Mouse (Mus musculus) liver, postnatal 0 days (tissue): Measurements from ENCODE around the gene Ccer2. TPM values are rescaled to one million over a fixed set of nuclear protein-coding genes. Genes with fewer than 3 reads are reported as not detected.

Source experiments
- ATAC-seq: fragments of 200-750 bp; cut with Nextera tagmentation; 2 replicates; pipeline ENCODE4 v1.8.0; 2017; ENCODE audit warnings: mild to moderate bottlenecking, moderate library complexity
- DNase-seq: peaks from one replicate; pipeline ENCODE4 v3.0.0-alpha.2; 2016
- H3K27ac ChIP-seq: fragments of 300-500 bp; sonication (generic); 2 replicates; pipeline ENCODE4 v1.5.1; 2014; ENCODE audit warnings: antibody characterized with exemption, moderate library complexity, mild to moderate bottlenecking, low read depth
- H3K27me3 ChIP-seq: fragments of 300-500 bp; sonication (generic); 2 replicates; pipeline ENCODE4 v1.6.1; 2014; ENCODE audit warnings: low read length, control low read depth, mixed read lengths; ENCODE audit not compliant: insufficient read depth
- H3K36me3 ChIP-seq: fragments of 300-500 bp; sonication (generic); replicated peaks from 2 replicates; pipeline ENCODE4 v1.6.1; 2014; ENCODE audit warnings: mild to moderate bottlenecking, control low read depth, low read length, moderate library complexity, mixed read lengths; ENCODE audit not compliant: insufficient read depth
- H3K4me1 ChIP-seq: fragments of 300-500 bp; sonication (generic); 2 replicates; pipeline ENCODE4 v1.6.1; 2014; ENCODE audit warnings: antibody characterized with exemption, mild to moderate bottlenecking, control low read depth; ENCODE audit not compliant: insufficient read depth
- H3K4me2 ChIP-seq: fragments of 300-500 bp; sonication (generic); 2 replicates; pipeline ENCODE4 v1.6.1; 2014; ENCODE audit warnings: low read depth, mild to moderate bottlenecking, low read length, moderate library complexity, mixed read lengths
- H3K4me3 ChIP-seq: fragments of 300-500 bp; sonication (generic); 2 replicates; pipeline ENCODE4 v1.5.1; 2014; ENCODE audit warnings: low read depth, low read length
- H3K9ac ChIP-seq: fragments of 300-500 bp; sonication (generic); replicated peaks from 2 replicates; pipeline ENCODE4 v1.6.1; 2014; ENCODE audit warnings: mild to moderate bottlenecking, moderate library complexity
- H3K9me3 ChIP-seq: fragments of 300-500 bp; sonication (generic); 2 replicates; pipeline ENCODE4 v1.6.1; 2016; ENCODE audit warnings: mild to moderate bottlenecking, control low read depth, low read length, mixed read lengths
- CTCF ChIP-seq: sonication (generic); IDR thresholded peaks from 2 replicates; pipeline ENCODE4 v1.5.1; 2016; ENCODE audit warnings: antibody characterized with exemption, low read depth
- EP300 ChIP-seq: IDR thresholded peaks from 2 replicates; pipeline ENCODE4 v1.6.1; 2016; ENCODE audit warnings: antibody characterized with exemption, low read depth, mild to moderate bottlenecking
- WGBS: fragments of 180-500 bp; shearing (Covaris S2); extraction: QIAGEN DNeasy Blood & Tissue Kit; methylation state at CpG from one replicate; pipeline ENCODE4 v1.1.7; 2014; ENCODE audit not compliant: insufficient replicate concordance; 5-methylcytosine and 5-hydroxymethylcytosine counted together
- polyA plus RNA-seq: library from polyadenylated mRNA; unstranded; fragments of >200 nt; fragmentation: Nextera tagmentation; extraction: Ambion mirVana; gene quantifications from 2 replicates; pipeline ENCODE4 v1.2.1, GENCODE M21; 2015

The Ccer2 gene
- polyA plus RNA-seq, 1 experiment from 2014 or later = not detected

DNA sequence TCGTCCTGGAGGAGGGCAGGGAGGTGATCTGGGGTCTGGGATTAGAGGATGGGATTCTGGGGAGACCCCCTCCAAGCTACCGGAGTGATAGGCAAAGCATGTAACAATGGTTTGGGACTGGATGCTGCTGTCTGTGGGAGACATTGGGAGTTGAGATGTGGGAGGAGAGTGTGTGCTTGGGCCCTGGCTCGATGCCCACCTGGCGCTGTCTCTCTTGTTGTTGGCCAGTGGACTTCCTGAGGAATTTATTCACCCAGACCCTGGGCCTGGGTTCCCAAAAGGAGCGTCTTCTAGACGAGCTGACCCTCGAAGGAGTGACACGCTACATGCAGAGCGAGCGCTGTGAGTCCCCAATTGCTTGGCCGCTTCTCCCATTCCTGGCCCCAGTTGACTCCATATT is 15.9 kb downstream of the Ccer2 start:
- Histone ChIP-seq H3K9ac (no peak overlapping the region), H3K4me1 (peaks cover 11% of the 10 kb centered on the region), H3K36me3 (peaks cover 5% of the 10 kb centered on the region), H3K9me3 (no peaks in the 10 kb centered on the region), H3K4me3 (no peak overlapping the region), H3K27me3 (no peaks in the 10 kb centered on the region), H3K4me2 (no peak overlapping the region), H3K27ac (no peak overlapping the region)
- WGBS = 87% methylated on average over 11 of the region's 11 CpGs
- no peak for DNase-seq
- TF ChIP-seq CTCF (no peak), EP300 (no peak)
- no peak for ATAC-seq

- Histone ChIP-seq H3K4me3 (no peak overlapping the region), H3K9ac (no peak overlapping the region), H3K4me1 (no peaks in the 10 kb centered on the region; the same call in 1 of the 2 replicates), H3K27me3 (no peaks in the 10 kb centered on the region), H3K4me2 (no peak overlapping the region), H3K27ac (no peak overlapping the region), H3K36me3 (peaks cover 5% of the 10 kb centered on the region), H3K9me3 (no peaks in the 10 kb centered on the region)
- ATAC-seq = no peak
- TF ChIP-seq EP300 (no peak), CTCF (no peak)
- 73% methylated on average over 3 of the region's 3 CpGs for WGBS
- no peak for DNase-seq
These were observed 17.2 kb downstream of the Ccer2 start for GRCm38 (mm10) chr7:28773163-28773562.

GRCm38 (mm10) chr7:28774164-28774563 is 18.2 kb downstream of the Ccer2 start:
- Histone ChIP-seq H3K4me1 (no peaks in the 10 kb centered on the region; the same call in 1 of the 2 replicates), H3K4me2 (no peak overlapping the region), H3K27ac (no peak overlapping the region), H3K36me3 (peaks cover 8% of the 10 kb centered on the region), H3K9ac (no peak overlapping the region), H3K4me3 (no peak overlapping the region), H3K27me3 (no peaks in the 10 kb centered on the region), H3K9me3 (no peaks in the 10 kb centered on the region)
- ATAC-seq (no peak), DNase-seq (no peak)
- TF ChIP-seq EP300 (no peak), CTCF (no peak)
- 83% methylated on average over 12 of the region's 12 CpGs for WGBS

DNA sequence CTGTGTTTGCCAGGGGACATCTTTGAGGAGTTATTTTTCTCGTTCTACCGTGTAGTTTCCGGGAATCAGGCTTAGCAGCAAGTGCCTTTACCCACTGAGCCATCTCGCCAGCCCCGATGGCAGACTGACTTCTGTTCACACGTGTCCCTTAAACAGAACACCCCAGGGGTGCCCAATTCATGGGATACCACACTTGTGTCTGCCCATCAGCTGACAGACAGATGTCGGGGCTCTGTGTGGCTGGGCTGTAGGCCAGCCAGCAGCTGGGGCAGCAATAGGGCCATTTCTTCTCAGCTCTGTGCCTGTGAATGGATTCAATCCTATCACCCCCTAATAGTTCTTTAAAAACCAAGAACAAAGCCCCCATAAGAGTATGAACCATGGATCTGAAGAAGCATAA is 19.2 kb downstream of the Ccer2 start:
- Histone ChIP-seq H3K9me3 (no peaks in the 10 kb centered on the region), H3K36me3 (peaks cover 8% of the 10 kb centered on the region), H3K9ac (no peak overlapping the region), H3K27ac (no peak overlapping the region), H3K4me1 (peaks cover under 1% of the 10 kb centered on the region), H3K4me2 (no peak overlapping the region), H3K4me3 (no peak overlapping the region), H3K27me3 (no peaks in the 10 kb centered on the region)
- no peak for ATAC-seq
- WGBS = 81% methylated on average over 7 of the region's 7 CpGs
- no peak for DNase-seq
- TF ChIP-seq EP300 (no peak), CTCF (no peak)

- Histone ChIP-seq H3K36me3 (peaks cover 12% of the 10 kb centered on the region), H3K27me3 (no peaks in the 10 kb centered on the region), H3K9me3 (no peaks in the 10 kb centered on the region), H3K4me3 (no peak overlapping the region), H3K4me1 (peaks cover 10% of the 10 kb centered on the region), H3K27ac (no peak overlapping the region), H3K9ac (no peak overlapping the region), H3K4me2 (no peak overlapping the region)
- TF ChIP-seq EP300 = no peak
- TF ChIP-seq CTCF = no peak
- ATAC-seq (no peak), DNase-seq (no peak)
- 77% methylated on average over 9 of the region's 9 CpGs for WGBS
These were observed 22.9 kb downstream of the Ccer2 start for GRCm38 (mm10) chr7:28778825-28779224.

- Histone ChIP-seq H3K4me3 (no peak overlapping the region), H3K9me3 (no peaks in the 10 kb centered on the region), H3K4me2 (no peak overlapping the region; the same call in 1 of the 2 replicates), H3K9ac (no peak overlapping the region), H3K36me3 (peaks cover 12% of the 10 kb centered on the region), H3K27ac (peak overlapping the region; percentile 62), H3K27me3 (no peaks in the 10 kb centered on the region), H3K4me1 (peaks cover 10% of the 10 kb centered on the region)
- WGBS = 44% methylated on average over 6 of the region's 6 CpGs
- no peak for TF ChIP-seq EP300
- TF ChIP-seq CTCF = peak; percentile 89
- ATAC-seq (peak; percentile 74), DNase-seq (peak; percentile 90)
These were observed 24.2 kb downstream of the Ccer2 start for GRCm38 (mm10) chr7:28780067-28780658.

- H3K9me3 ChIP-seq = no peaks in the 10 kb centered on the region
- no peak overlapping the region; the same call in 1 of the 2 replicates for H3K9ac ChIP-seq
- no peaks in the 10 kb centered on the region for H3K27me3 ChIP-seq
- H3K4me1 ChIP-seq = peaks cover 10% of the 10 kb centered on the region
- 45% methylated on average over 7 of the region's 7 CpGs for WGBS
- TF ChIP-seq CTCF (no peak), EP300 (no peak)
- H3K4me2 ChIP-seq = no peak overlapping the region; the same call in 1 of the 2 replicates
- no peak for DNase-seq
- H3K27ac ChIP-seq = peak overlapping the region; percentile 62
- ATAC-seq = no peak
- peaks cover 12% of the 10 kb centered on the region for H3K36me3 ChIP-seq
- H3K4me3 ChIP-seq = no peak overlapping the region
These were observed 24.9 kb downstream of the Ccer2 start for GRCm38 (mm10) chr7:28780857-28781256.
